Comparison of ENCODE assay signal across 10 mouse cellular contexts in the genomic region with DNA sequence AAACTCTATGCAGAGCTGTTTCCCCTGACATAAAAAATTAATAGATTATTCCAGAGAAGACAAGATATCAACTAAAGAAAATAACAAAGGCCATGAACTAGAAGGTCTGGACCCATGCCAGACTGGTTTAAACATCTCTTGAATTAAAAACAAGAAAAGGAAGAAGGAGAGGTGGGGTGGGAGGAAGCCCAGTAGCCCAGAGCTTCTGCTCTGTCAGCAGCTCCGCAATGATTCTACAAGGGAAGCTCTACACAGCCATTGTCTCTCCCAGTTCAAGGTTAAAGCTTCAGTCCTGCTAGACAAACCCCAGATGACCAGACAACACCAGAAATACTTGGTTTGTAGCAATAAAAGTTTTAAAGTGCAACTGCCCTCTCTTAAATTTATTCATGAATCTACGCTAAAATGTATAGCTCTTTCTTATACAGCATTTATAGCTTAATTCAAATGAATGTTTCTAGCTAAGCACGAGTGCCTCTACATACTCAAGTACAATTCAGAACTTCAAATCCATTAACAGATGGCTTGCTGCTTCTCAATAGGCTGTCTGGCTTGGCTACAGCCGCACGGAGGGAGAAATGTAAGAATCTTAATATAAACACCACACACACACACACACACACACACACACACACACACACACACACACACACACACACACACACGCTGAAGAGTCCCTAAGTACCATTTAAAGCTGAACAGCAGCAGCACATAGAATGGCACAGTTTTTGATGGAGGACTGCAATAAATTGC.
DNase-seq lines count a peak whose midpoint lies in the region; ATAC-seq and TF ChIP-seq lines count a peak whose summit lies in the region.
"Had no signal": no experiment of that assay in that cellular context is flagged by ENCODE, and none has a peak within 500 bp of the region (broad histone marks: within the 10 kb centered on the region; RNA-seq: fewer than 3 reads in every experiment).

No protein-coding gene starts in this region.

- H3K27me3 ChIP-seq in forebrain, embryonic 13.5 days, result no peaks in the 10 kb centered on the region
- H3K27me3 ChIP-seq in midbrain, embryonic 13.5 days, result no peaks in the 10 kb centered on the region
- H3K27me3 ChIP-seq in liver, postnatal 0 days (ENCODE audit: insufficient read depth, low read length), result no peaks in the 10 kb centered on the region
- H3K27me3 ChIP-seq: heart, embryonic 13.5 days had no signal

- intact Hi-C loops in left cerebral cortex, adult 2 months (cut with DNase I), result loop anchor here (10.0 kb wide), 1 partner anchor 1137 kb away; no protein-coding TSS in a partner anchor

- no peak for TF ChIP-seq EP300 in liver, postnatal 0 days (IDR thresholded peaks at IDR 0.05; ENCODE audit: low read depth)

- no peaks in the 10 kb centered on the region for H3K9me3 ChIP-seq in forebrain, embryonic 13.5 days (replicated peaks)
- no peaks in the 10 kb centered on the region for H3K9me3 ChIP-seq in midbrain, embryonic 13.5 days
- H3K9me3 ChIP-seq in liver, postnatal 0 days (ENCODE audit: low read length), result no peaks in the 10 kb centered on the region
- H3K9me3 ChIP-seq: heart, embryonic 13.5 days had no signal

- DNase-seq in left cerebral cortex, adult 2 months (ENCODE audit: extremely low spot score in 1 of 2, low spot score in 2 of 2), result no peak
- no peak for DNase-seq in left cerebral cortex, adult 18-20 months (ENCODE audit: low spot score in 2 of 2)
- peak; percentile 23 to 30 for DNase-seq in cerebellum, adult 18-20 months
- no peak for DNase-seq in spleen, postnatal 10 days (ENCODE audit: low spot score in 2 of 2)
- no peak for DNase-seq in gastrocnemius, adult 8-10 months (ENCODE audit: low spot score in 2 of 2)
- no peak for DNase-seq in liver, postnatal 0 days

- no peak overlapping the region for H3K9ac ChIP-seq in forebrain, embryonic 13.5 days
- no peak overlapping the region for H3K9ac ChIP-seq in midbrain, embryonic 13.5 days (replicated peaks)
- H3K9ac ChIP-seq in liver, postnatal 0 days (replicated peaks), result no peak overlapping the region
- H3K9ac ChIP-seq: heart, embryonic 13.5 days had no signal

- 34% methylated on average over 6 of the region's 6 CpGs for WGBS in forebrain, embryonic 13.5 days
- WGBS in midbrain, embryonic 13.5 days, result 46% methylated on average over 6 of the region's 6 CpGs
- WGBS in liver, postnatal 0 days (ENCODE audit: insufficient replicate concordance), result 85% methylated on average over 6 of the region's 6 CpGs

- H3K4me3 ChIP-seq in left cerebral cortex, adult 2 months, result no peak overlapping the region
- no peak overlapping the region for H3K4me3 ChIP-seq in forebrain, embryonic 13.5 days
- no peak overlapping the region for H3K4me3 ChIP-seq in midbrain, embryonic 13.5 days (replicated peaks)
- H3K4me3 ChIP-seq in liver, postnatal 0 days (ENCODE audit: low read depth, low read length), result no peak overlapping the region
- H3K4me3 ChIP-seq: heart, embryonic 13.5 days had no signal

- H3K4me1 ChIP-seq in forebrain, embryonic 13.5 days, result peaks cover 10% of the 10 kb centered on the region
- peaks cover 10% of the 10 kb centered on the region for H3K4me1 ChIP-seq in midbrain, embryonic 13.5 days (replicated peaks)
- no peaks in the 10 kb centered on the region for H3K4me1 ChIP-seq in liver, postnatal 0 days (ENCODE audit: insufficient read depth)

- H3K27ac ChIP-seq in left cerebral cortex, adult 2 months, result peak overlapping the region; percentile 51
- H3K27ac ChIP-seq in forebrain, embryonic 13.5 days, result peak overlapping the region; percentile 84
- H3K27ac ChIP-seq in midbrain, embryonic 13.5 days, result peak overlapping the region; percentile 64
- no peak overlapping the region for H3K27ac ChIP-seq in liver, postnatal 0 days (ENCODE audit: low read depth)
- H3K27ac ChIP-seq: heart, embryonic 13.5 days; macrophage had no signal

- ATAC-seq in forebrain, embryonic 13.5 days, result peak; percentile 86
- ATAC-seq in midbrain, embryonic 13.5 days, result peak; percentile 74
- no peak for ATAC-seq in liver, postnatal 0 days

- H3K36me3 ChIP-seq in forebrain, embryonic 13.5 days (ENCODE audit: poor library complexity, severe bottlenecking), result 0 out of 2 replicates have a peak, but pooled peaks cover 3% of the 10 kb centered on the region
- H3K36me3 ChIP-seq in midbrain, embryonic 13.5 days, result peaks cover 3% of the 10 kb centered on the region; the same call in 1 of the 2 replicates
- H3K36me3 ChIP-seq in liver, postnatal 0 days (replicated peaks; ENCODE audit: insufficient read depth, low read length), result 0 out of 2 replicates have a peak, but pooled peaks cover 3% of the 10 kb centered on the region

- peak overlapping the region; percentile 38 for H3K4me2 ChIP-seq in forebrain, embryonic 13.5 days
- no peak overlapping the region for H3K4me2 ChIP-seq in midbrain, embryonic 13.5 days (replicated peaks)
- no peak overlapping the region for H3K4me2 ChIP-seq in liver, postnatal 0 days (ENCODE audit: low read depth, low read length)
- H3K4me2 ChIP-seq: heart, embryonic 13.5 days had no signal

- TF ChIP-seq CTCF in left cerebral cortex, adult 2 months (IDR thresholded peaks at IDR 0.05), result no peak
- no peak for TF ChIP-seq CTCF in liver, postnatal 0 days (IDR thresholded peaks at IDR 0.05; ENCODE audit: low read depth)

Comparison
In these comparisons a context has a peak if more than half of its experiments do, and no peak if none do; other contexts are left out.
1. DNase-seq: peak in cerebellum, adult 18-20 months (2 of 2); none in left cerebral cortex, adult 2 months (0 of 2), left cerebral cortex, adult 18-20 months (0 of 2), spleen, postnatal 10 days (0 of 2), gastrocnemius, adult 8-10 months (0 of 2) and liver, postnatal 0 days (single experiment).